In the genomic region with DNA sequence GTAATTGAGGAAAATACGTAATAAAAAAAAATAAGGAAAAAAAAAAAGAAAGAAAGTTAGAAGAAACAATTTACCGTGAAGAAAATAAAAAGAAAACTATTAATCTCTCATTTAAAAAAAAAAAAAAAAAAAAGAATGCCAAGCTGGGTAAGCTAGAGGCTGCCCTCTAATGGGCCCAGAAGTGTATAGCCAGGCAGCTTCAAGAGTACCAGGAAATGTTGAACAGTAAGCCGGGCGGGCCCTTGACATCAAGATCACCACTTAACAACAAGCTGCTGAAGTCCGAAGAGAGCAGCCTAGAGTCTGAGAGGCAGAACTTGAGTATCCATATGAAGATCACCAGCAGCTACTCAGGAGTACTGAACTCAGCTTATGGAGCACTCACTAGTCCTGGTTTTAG, we compare ENCODE assay signal across 19 mouse cellular contexts.
DNase-seq lines count a peak whose midpoint lies in the region; ATAC-seq and TF ChIP-seq lines count a peak whose summit lies in the region.
"Had no signal": no experiment of that assay in that cellular context is flagged by ENCODE, and none has a peak within 500 bp of the region (broad histone marks: within the 10 kb centered on the region; RNA-seq: fewer than 3 reads in every experiment).

No protein-coding gene starts in this region.

- no peak overlapping the region for H3K4me3 ChIP-seq in ES-E14 (ENCODE audit: insufficient read depth in 1 of 2, low read depth in 1 of 2, low read length in 2 of 2, poor library complexity in 1 of 2, severe bottlenecking in 1 of 2)
- no peak overlapping the region for H3K4me3 ChIP-seq in forebrain, embryonic 12.5 days (replicated peaks)
- H3K4me3 ChIP-seq: embryonic facial prominence, embryonic 13.5 days; kidney, embryonic 15.5 days; midbrain, embryonic 15.5 days had no signal

- no peaks in the 10 kb centered on the region for H3K9me3 ChIP-seq in ES-E14 (ENCODE audit: control insufficient read depth, insufficient read depth, low read depth, low read length)
- no peaks in the 10 kb centered on the region for H3K9me3 ChIP-seq in forebrain, embryonic 12.5 days
- H3K9me3 ChIP-seq: embryonic facial prominence, embryonic 13.5 days; kidney, embryonic 15.5 days; midbrain, embryonic 15.5 days had no signal

- in situ Hi-C loops in ES-E14 (cut with MboI; ENCODE audit: low sequenced_read_pairs in 2 of 2, unreplicated experiment in 2 of 2), result no loop called here

- peaks cover 6% of the 10 kb centered on the region for H3K36me3 ChIP-seq in ES-E14 (ENCODE audit: control insufficient read depth, insufficient read depth, low read length, poor library complexity, severe bottlenecking)
- H3K36me3 ChIP-seq in forebrain, embryonic 12.5 days (replicated peaks), result peaks cover 16% of the 10 kb centered on the region; the same call in 1 of the 2 replicates

- no peak for ATAC-seq in CD4-positive, CD25-positive, alpha-beta regulatory T cell, adult 4 months
- ATAC-seq in megakaryocyte progenitor cell, adult 5-6 weeks (replicated peaks; ENCODE audit: poor library complexity), result peak; percentile 66
- no peak for ATAC-seq in forebrain, embryonic 12.5 days (ENCODE audit: low FRiP score)
- ATAC-seq: inflammation-experienced regulatory T-cells, adult 6 months; midbrain, embryonic 15.5 days had no signal

- no peak overlapping the region for H3K4me2 ChIP-seq in forebrain, embryonic 12.5 days
- H3K4me2 ChIP-seq: embryonic facial prominence, embryonic 13.5 days; heart, embryonic 11.5 days; kidney, embryonic 15.5 days; midbrain, embryonic 15.5 days had no signal

- H3K27me3 ChIP-seq in forebrain, embryonic 12.5 days, result no peaks in the 10 kb centered on the region
- H3K27me3 ChIP-seq: embryonic facial prominence, embryonic 13.5 days; kidney, embryonic 15.5 days; midbrain, embryonic 15.5 days had no signal

- WGBS in forebrain, embryonic 12.5 days, result 90% methylated on average over 5 of the region's 5 CpGs

- peak; percentile 14 for DNase-seq in CD4-positive, CD25-positive, alpha-beta regulatory T cell, adult 2 months (ENCODE audit: low read depth, low spot score)
- DNase-seq in ES-E14 (ENCODE audit: low read depth, low spot score), result no peak
- peak; percentile 31 to 44 for DNase-seq in lung, adult 18-20 months
- DNase-seq in urinary bladder, postnatal 36 days (ENCODE audit: low spot score in 2 of 2), result no peak
- DNase-seq in left cerebral cortex, postnatal 10 days (ENCODE audit: extremely low spot score in 1 of 2, low spot score in 2 of 2), result no peak
- DNase-seq: cerebellum, postnatal 36 days; gastrocnemius, postnatal 36 days; heart, postnatal 36 days; layer of hippocampus, adult 9-11 months; liver had no signal

- H3K9ac ChIP-seq in ES-E14 (ENCODE audit: insufficient read depth, low read depth, low read length, poor library complexity, severe bottlenecking), result no peak overlapping the region
- H3K9ac ChIP-seq in forebrain, embryonic 12.5 days, result no peak overlapping the region
- H3K9ac ChIP-seq: embryonic facial prominence, embryonic 13.5 days; kidney, embryonic 15.5 days; midbrain, embryonic 15.5 days had no signal

- intact Hi-C loops in left cerebral cortex, postnatal 10 days (cut with DNase I), result no loop called here

- no peak overlapping the region for H3K27ac ChIP-seq in ES-E14 (ENCODE audit: insufficient read depth, low read depth, low read length, poor library complexity, severe bottlenecking)
- H3K27ac ChIP-seq in forebrain, embryonic 12.5 days, result no peak overlapping the region
- H3K27ac ChIP-seq: embryonic facial prominence, embryonic 13.5 days; kidney, embryonic 15.5 days; macrophage; midbrain, embryonic 15.5 days had no signal

- H3K4me1 ChIP-seq in ES-E14 (ENCODE audit: control insufficient read depth in 2 of 2, insufficient read depth in 2 of 2, low read length in 2 of 2, poor library complexity in 1 of 2), result no peaks in the 10 kb centered on the region
- H3K4me1 ChIP-seq in forebrain, embryonic 12.5 days, result peaks cover 4% of the 10 kb centered on the region; the same call in 1 of the 2 replicates
- H3K4me1 ChIP-seq: embryonic facial prominence, embryonic 13.5 days; kidney, embryonic 15.5 days; midbrain, embryonic 15.5 days had no signal

TF ChIP-seq in ES-E14, 5 proteins besides CTCF, POLR2A, EP300 and RAD21:
- TF ChIP-seq CHD2 (IDR thresholded peaks at IDR 0.05; ENCODE audit: low read depth, low read length) (no peak), ZNF384 (IDR thresholded peaks at IDR 0.05; ENCODE audit: low read depth, low read length) (peak; percentile 93), MAFK (IDR thresholded peaks at IDR 0.05; ENCODE audit: insufficient read depth, low read depth, low read length) (no peak), HCFC1 (IDR thresholded peaks at IDR 0.05; ENCODE audit: borderline replicate concordance, insufficient read depth, low read length) (no peak), ZC3H11A (IDR thresholded peaks at IDR 0.05; ENCODE audit: borderline replicate concordance, low read depth, low read length) (no peak)

Comparison
In these comparisons a context has a peak if more than half of its experiments do, and no peak if none do; other contexts are left out.
1. DNase-seq: peak in CD4-positive, CD25-positive, alpha-beta regulatory T cell, adult 2 months (single experiment) and lung, adult 18-20 months (2 of 2); none in ES-E14 (single experiment), urinary bladder, postnatal 36 days (0 of 2) and left cerebral cortex, postnatal 10 days (0 of 2).